Mouse (Mus musculus): ENCODE measurements around the gene Wdr60. TPM values are rescaled to one million over a fixed set of nuclear protein-coding genes. Genes with fewer than 3 reads are reported as not detected.
A peak's percentile ranks its signal among the peaks of the same experiment; 100 is the strongest.

Gene Wdr60
- polyA plus RNA-seq (2014; fragmentation: Nextera tagmentation; extraction: Ambion mirVana): 7.3 and 9.3 TPM in 2 replicates

GRCm38 (mm10) chr12:116262555-116263341 lies at the start of gene Wdr60:
Gene Wdr60, minus strand, starts transcription at chr12:116263022.
- Histone ChIP-seq H3K9me3 (replicated peaks; ENCODE audit: control insufficient read depth, low read length) (no peaks in the 10 kb centered on the region), H3K4me1 (ENCODE audit: control insufficient read depth, insufficient read depth, low read length) (no peaks in the 10 kb centered on the region), H3K4me3 (ENCODE audit: low read depth, low read length) (peak within 1 kb of the TSS; percentile 52), H3K9ac (ENCODE audit: low read depth, low read length) (peak within 1 kb of the TSS; percentile 69), H3K4me2 (peak within 1 kb of the TSS; percentile 78), H3K36me3 (ENCODE audit: control insufficient read depth, insufficient read depth, low read length) (no peaks in the 10 kb centered on the region), H3K27ac (ENCODE audit: low read depth, low read length) (no peak within 1 kb of the TSS), H3K27me3 (ENCODE audit: control insufficient read depth, insufficient read depth, low read length) (peaks cover 11% of the 10 kb centered on the region)
- WGBS (ENCODE audit: insufficient replicate concordance): 4% methylated on average over 47 of the region's 47 CpGs
- peak; percentile 92 for ATAC-seq (replicated peaks; ENCODE audit: insufficient number of reproducible peaks, low FRiP score, low TSS enrichment)

- ATAC-seq (replicated peaks; ENCODE audit: insufficient number of reproducible peaks, low FRiP score, low TSS enrichment): no peak
- no peaks in the 10 kb centered on the region for H3K36me3 ChIP-seq (ENCODE audit: control insufficient read depth, insufficient read depth, low read length)
- no peaks in the 10 kb centered on the region for H3K27me3 ChIP-seq (ENCODE audit: control insufficient read depth, insufficient read depth, low read length)
- H3K4me1 ChIP-seq (ENCODE audit: control insufficient read depth, insufficient read depth, low read length): no peaks in the 10 kb centered on the region
- no peak overlapping the region for H3K27ac ChIP-seq (ENCODE audit: low read depth, low read length)
- no peaks in the 10 kb centered on the region for H3K9me3 ChIP-seq (replicated peaks; ENCODE audit: control insufficient read depth, low read length)
- no peak overlapping the region for H3K4me2 ChIP-seq
- H3K9ac ChIP-seq (ENCODE audit: low read depth, low read length): no peak overlapping the region
- WGBS (ENCODE audit: insufficient replicate concordance): 61% methylated on average over 2 of the region's 2 CpGs
- no peak overlapping the region for H3K4me3 ChIP-seq (ENCODE audit: low read depth, low read length)
These were observed 45.8 kb upstream of the Wdr60 start for GRCm38 (mm10) chr12:116308612-116309011.

- Histone ChIP-seq H3K4me3 (ENCODE audit: low read depth, low read length) (no peak overlapping the region), H3K36me3 (ENCODE audit: control insufficient read depth, insufficient read depth, low read length) (no peaks in the 10 kb centered on the region), H3K9ac (ENCODE audit: low read depth, low read length) (no peak overlapping the region), H3K9me3 (replicated peaks; ENCODE audit: control insufficient read depth, low read length) (no peaks in the 10 kb centered on the region), H3K27me3 (ENCODE audit: control insufficient read depth, insufficient read depth, low read length) (no peaks in the 10 kb centered on the region), H3K27ac (ENCODE audit: low read depth, low read length) (no peak overlapping the region), H3K4me1 (ENCODE audit: control insufficient read depth, insufficient read depth, low read length) (no peaks in the 10 kb centered on the region), H3K4me2 (no peak overlapping the region)
- ATAC-seq (replicated peaks; ENCODE audit: insufficient number of reproducible peaks, low FRiP score, low TSS enrichment): no peak
- 90% methylated on average over 3 of the region's 3 CpGs for WGBS (ENCODE audit: insufficient replicate concordance)
These were observed 45.0 kb upstream of the Wdr60 start for GRCm38 (mm10) chr12:116307870-116308269.

- no peak for ATAC-seq (replicated peaks; ENCODE audit: insufficient number of reproducible peaks, low FRiP score, low TSS enrichment)
- WGBS (ENCODE audit: insufficient replicate concordance): 72% methylated on average over 1 of the region's 1 CpGs
- H3K27ac ChIP-seq (ENCODE audit: low read depth, low read length): no peak overlapping the region
These were observed 43.2 kb upstream of the Wdr60 start for GRCm38 (mm10) chr12:116306042-116306441.

GRCm38 (mm10) chr12:116302181-116302580 lies 39.4 kb upstream of the Wdr60 start:
- H3K27me3 ChIP-seq (ENCODE audit: control insufficient read depth, insufficient read depth, low read length): no peaks in the 10 kb centered on the region
- H3K9ac ChIP-seq (ENCODE audit: low read depth, low read length): no peak overlapping the region
- no peak overlapping the region for H3K4me3 ChIP-seq (ENCODE audit: low read depth, low read length)
- H3K4me1 ChIP-seq (ENCODE audit: control insufficient read depth, insufficient read depth, low read length): no peaks in the 10 kb centered on the region
- ATAC-seq (replicated peaks; ENCODE audit: insufficient number of reproducible peaks, low FRiP score, low TSS enrichment): no peak
- no peaks in the 10 kb centered on the region for H3K36me3 ChIP-seq (ENCODE audit: control insufficient read depth, insufficient read depth, low read length)
- H3K4me2 ChIP-seq: no peak overlapping the region
- no peak overlapping the region for H3K27ac ChIP-seq (ENCODE audit: low read depth, low read length)
- H3K9me3 ChIP-seq (replicated peaks; ENCODE audit: control insufficient read depth, low read length): no peaks in the 10 kb centered on the region

More at GRCm38 (mm10) chr12:116306042-116306441, 43.2 kb upstream of the Wdr60 start:
- H3K27me3 ChIP-seq (ENCODE audit: control insufficient read depth, insufficient read depth, low read length): no peaks in the 10 kb centered on the region
- H3K4me2 ChIP-seq: no peak overlapping the region
- H3K4me1 ChIP-seq (ENCODE audit: control insufficient read depth, insufficient read depth, low read length): no peaks in the 10 kb centered on the region
- H3K36me3 ChIP-seq (ENCODE audit: control insufficient read depth, insufficient read depth, low read length): no peaks in the 10 kb centered on the region
- no peak overlapping the region for H3K4me3 ChIP-seq (ENCODE audit: low read depth, low read length)
- H3K9me3 ChIP-seq (replicated peaks; ENCODE audit: control insufficient read depth, low read length): no peaks in the 10 kb centered on the region
- no peak overlapping the region for H3K9ac ChIP-seq (ENCODE audit: low read depth, low read length)

- 86% methylated on average over 2 of the region's 2 CpGs for WGBS (ENCODE audit: insufficient replicate concordance)
- no peak overlapping the region for H3K4me2 ChIP-seq
- ATAC-seq (replicated peaks; ENCODE audit: insufficient number of reproducible peaks, low FRiP score, low TSS enrichment): no peak
- no peaks in the 10 kb centered on the region for H3K4me1 ChIP-seq (ENCODE audit: control insufficient read depth, insufficient read depth, low read length)
- no peak overlapping the region for H3K27ac ChIP-seq (ENCODE audit: low read depth, low read length)
- H3K27me3 ChIP-seq (ENCODE audit: control insufficient read depth, insufficient read depth, low read length): no peaks in the 10 kb centered on the region
- H3K9ac ChIP-seq (ENCODE audit: low read depth, low read length): no peak overlapping the region
- H3K9me3 ChIP-seq (replicated peaks; ENCODE audit: control insufficient read depth, low read length): no peaks in the 10 kb centered on the region
- H3K36me3 ChIP-seq (ENCODE audit: control insufficient read depth, insufficient read depth, low read length): no peaks in the 10 kb centered on the region
- no peak overlapping the region for H3K4me3 ChIP-seq (ENCODE audit: low read depth, low read length)
These were observed 37.1 kb upstream of the Wdr60 start for GRCm38 (mm10) chr12:116299906-116300305.

GRCm38 (mm10) chr12:116293599-116294292 lies 30.9 kb upstream of the Wdr60 start:
- 78% methylated on average over 4 of the region's 4 CpGs for WGBS (ENCODE audit: insufficient replicate concordance)
- ATAC-seq (replicated peaks; ENCODE audit: insufficient number of reproducible peaks, low FRiP score, low TSS enrichment): no peak
- no peaks in the 10 kb centered on the region for H3K4me1 ChIP-seq (ENCODE audit: control insufficient read depth, insufficient read depth, low read length)
- no peak overlapping the region for H3K27ac ChIP-seq (ENCODE audit: low read depth, low read length)
- H3K4me2 ChIP-seq: no peak overlapping the region
- no peaks in the 10 kb centered on the region for H3K9me3 ChIP-seq (replicated peaks; ENCODE audit: control insufficient read depth, low read length)
- no peaks in the 10 kb centered on the region for H3K36me3 ChIP-seq (ENCODE audit: control insufficient read depth, insufficient read depth, low read length)
- no peak overlapping the region for H3K4me3 ChIP-seq (ENCODE audit: low read depth, low read length)
- no peaks in the 10 kb centered on the region for H3K27me3 ChIP-seq (ENCODE audit: control insufficient read depth, insufficient read depth, low read length)
- no peak overlapping the region for H3K9ac ChIP-seq (ENCODE audit: low read depth, low read length)

GRCm38 (mm10) chr12:116293185-116293584 lies 30.4 kb upstream of the Wdr60 start:
- Histone ChIP-seq H3K36me3 (ENCODE audit: control insufficient read depth, insufficient read depth, low read length) (no peaks in the 10 kb centered on the region), H3K4me1 (ENCODE audit: control insufficient read depth, insufficient read depth, low read length) (no peaks in the 10 kb centered on the region), H3K27ac (ENCODE audit: low read depth, low read length) (no peak overlapping the region), H3K27me3 (ENCODE audit: control insufficient read depth, insufficient read depth, low read length) (no peaks in the 10 kb centered on the region), H3K9ac (ENCODE audit: low read depth, low read length) (no peak overlapping the region), H3K4me2 (no peak overlapping the region), H3K9me3 (replicated peaks; ENCODE audit: control insufficient read depth, low read length) (no peaks in the 10 kb centered on the region), H3K4me3 (ENCODE audit: low read depth, low read length) (no peak overlapping the region)
- ATAC-seq (replicated peaks; ENCODE audit: insufficient number of reproducible peaks, low FRiP score, low TSS enrichment): no peak
- WGBS (ENCODE audit: insufficient replicate concordance): 67% methylated on average over 2 of the region's 2 CpGs

Data from heart, embryonic 11.5 days (tissue).